Mouse (Mus musculus): ENCODE measurements around the gene Cfap52. TPM values are rescaled to one million over a fixed set of nuclear protein-coding genes. Genes with fewer than 3 reads are reported as not detected.

Gene Cfap52
- polyA plus RNA-seq, 1 experiment from 2014 or later = 0.35 TPM

Other genes starting within 250 kb of the Cfap52 start
- gene Glp2r, start 194.5 kb downstream of the Cfap52 start, polyA plus RNA-seq (2016; fragmentation: Nextera tagmentation; extraction: Ambion mirVana) = 0.03 TPM in 1 of 2 replicates, not detected in the other
- not detected in 2 replicates for gene Gsg1l2, start 191.0 kb downstream of the Cfap52 start, polyA plus RNA-seq (2016; fragmentation: Nextera tagmentation; extraction: Ambion mirVana)
- gene Dhrs7c, start 167.5 kb downstream of the Cfap52 start, polyA plus RNA-seq (2016; fragmentation: Nextera tagmentation; extraction: Ambion mirVana) = 0.26 TPM in 1 of 2 replicates, not detected in the other
- 0.24 and 0.36 TPM in 2 replicates for gene Usp43, start 43.5 kb downstream of the Cfap52 start, polyA plus RNA-seq (2016; fragmentation: Nextera tagmentation; extraction: Ambion mirVana)
- gene Stx8, start 542 bp upstream of the Cfap52 start, polyA plus RNA-seq (2016; fragmentation: Nextera tagmentation; extraction: Ambion mirVana) = 53.3 and 57.1 TPM in 2 replicates

All from heart, embryonic 10.5 days (tissue).